8 mouse cellular contexts compared by ENCODE assay signal in genomic region chr5:150673153-150673835, GRCm38 (mm10). TPM values are rescaled to one million over a fixed set of nuclear protein-coding genes. Genes with fewer than 3 reads are reported as not detected.
A peak's percentile ranks its signal among the peaks of the same experiment; 100 is the strongest.
DNase-seq lines count a peak whose midpoint lies in the region; ATAC-seq lines count a peak whose summit lies in the region.

Gene Pds5b, plus strand, starts transcription at chr5:150673739.

- peak within 1 kb of the TSS; percentile 77 for H3K4me3 ChIP-seq in lung, embryonic 16.5 days (ENCODE audit: low read length)

- no peaks in the 10 kb centered on the region for H3K27me3 ChIP-seq in lung, embryonic 16.5 days (ENCODE audit: control insufficient read depth, insufficient read depth, low read depth, low read length)

- ATAC-seq in hematopoietic stem cell, adult 5-6 weeks (replicated peaks in 1 of 2; ENCODE audit: insufficient read depth in 1 of 2, low FRiP score in 2 of 2, low TSS enrichment in 1 of 2, low read depth in 1 of 2, poor library complexity in 2 of 2, severe bottlenecking in 2 of 2) = peak; percentile 94 to 96
- ATAC-seq in lung, embryonic 16.5 days (ENCODE audit: low read depth) = peak; percentile 97

- H3K4me1 ChIP-seq in lung, embryonic 16.5 days (replicated peaks; ENCODE audit: control insufficient read depth, insufficient read depth, low read length) = peaks cover 12% of the 10 kb centered on the region

- 15% methylated on average over 45 of the region's 49 CpGs for WGBS in lung, embryonic 16.5 days

- no peaks in the 10 kb centered on the region for H3K36me3 ChIP-seq in lung, embryonic 16.5 days (ENCODE audit: control insufficient read depth, insufficient read depth, low read length)

- peak; percentile 94 for DNase-seq in MEL-GATA-1-ER (ENCODE audit: extremely low read depth, low read depth)
- peak; percentile 92 for DNase-seq in cerebellum, adult 8-10 months
- peak; percentile 98 for DNase-seq in forelimb bud, embryonic 11.5 days (ENCODE audit: low read depth, low spot score)
- peak; percentile 69 for DNase-seq in layer of hippocampus, adult 9-10 months (ENCODE audit: low spot score)
- DNase-seq in ovary, postnatal 10 days (ENCODE audit: low spot score) = peak; percentile 78
- DNase-seq in thymus, postnatal 10 days (ENCODE audit: low spot score in 2 of 2) = peak; percentile 90 to 97

- H3K9me3 ChIP-seq in lung, embryonic 16.5 days (ENCODE audit: control insufficient read depth, low read length) = no peaks in the 10 kb centered on the region

- H3K9ac ChIP-seq in lung, embryonic 16.5 days (ENCODE audit: low read length) = peak within 1 kb of the TSS; percentile 87

- H3K4me2 ChIP-seq in lung, embryonic 16.5 days (ENCODE audit: low read depth, low read length) = peak within 1 kb of the TSS; percentile 68

- peak within 1 kb of the TSS; percentile 87 for H3K27ac ChIP-seq in lung, embryonic 16.5 days (ENCODE audit: low read length)

RNA-seq across cellular contexts. Expression of gene Pds5b, which starts in this region (rescaled TPM):
- 57.3 and 70.7 TPM in 2 replicates for total RNA-seq in hematopoietic stem cell, adult 5-6 weeks (2017)
- polyA plus RNA-seq in lung, embryonic 16.5 days (2015; fragmentation: Nextera tagmentation; extraction: Ambion mirVana) = 32.0 and 32.1 TPM in 2 replicates

Comparison
In these comparisons a context has a peak if more than half of its experiments do, and no peak if none do; other contexts are left out.
1. Peak in every context shown above with its lines: DNase-seq, ATAC-seq, H3K4me3 ChIP-seq and H3K27ac ChIP-seq.